Mouse (Mus musculus) olfactory bulb, adult 2 months (tissue): Measurements from ENCODE around the gene Tuba8. TPM values are rescaled to one million over a fixed set of nuclear protein-coding genes. Genes with fewer than 3 reads are reported as not detected.

Experiments
- H3K27ac ChIP-seq: fragments of 200-500 bp; 2 replicates; pipeline ENCODE4 v1.5.1; 2012; ENCODE audit warnings: low read depth, low read length; ENCODE audit not compliant: insufficient read depth
- H3K4me1 ChIP-seq: fragments of 200-500 bp; 2 replicates; pipeline ENCODE4 v1.6.1; 2012; ENCODE audit warnings: low read length; ENCODE audit not compliant: control insufficient read depth, insufficient read depth
- H3K4me3 ChIP-seq: fragments of 200-500 bp; 2 replicates; pipeline ENCODE4 v1.5.1; 2012; ENCODE audit warnings: mild to moderate bottlenecking, low read depth, low read length, moderate library complexity; ENCODE audit not compliant: insufficient read depth
- CTCF ChIP-seq: fragments of 200-500 bp; IDR thresholded peaks from 2 replicates; pipeline ENCODE4 v1.5.1; 2012; ENCODE audit warnings: low read depth, mild to moderate bottlenecking, low read length, moderate library complexity; ENCODE audit not compliant: insufficient read depth
- POLR2A ChIP-seq: fragments of 200-500 bp; IDR thresholded peaks from 2 replicates; pipeline ENCODE4 v1.6.1; 2012; ENCODE audit warnings: mild to moderate bottlenecking, low read depth, low read length, moderate library complexity; ENCODE audit not compliant: insufficient read depth
- WGBS: fragments of 180-500 bp; shearing (Covaris S2); methylation state at CpG from one replicate; pipeline ENCODE4 v1.1.7; 2018; 5-methylcytosine and 5-hydroxymethylcytosine counted together
- polyA plus RNA-seq: library from polyadenylated mRNA; stranded (reverse); fragments of >200 nt; gene quantifications from 2 replicates; pipeline ENCODE4 v1.2.4, GENCODE M21; 2012; ENCODE audit warnings: low replicate concordance; ENCODE audit not compliant: missing spikeins, insufficient read depth, insufficient read length

The Tuba8 gene
- polyA plus RNA-seq, 1 experiment, result not detected

DNA sequence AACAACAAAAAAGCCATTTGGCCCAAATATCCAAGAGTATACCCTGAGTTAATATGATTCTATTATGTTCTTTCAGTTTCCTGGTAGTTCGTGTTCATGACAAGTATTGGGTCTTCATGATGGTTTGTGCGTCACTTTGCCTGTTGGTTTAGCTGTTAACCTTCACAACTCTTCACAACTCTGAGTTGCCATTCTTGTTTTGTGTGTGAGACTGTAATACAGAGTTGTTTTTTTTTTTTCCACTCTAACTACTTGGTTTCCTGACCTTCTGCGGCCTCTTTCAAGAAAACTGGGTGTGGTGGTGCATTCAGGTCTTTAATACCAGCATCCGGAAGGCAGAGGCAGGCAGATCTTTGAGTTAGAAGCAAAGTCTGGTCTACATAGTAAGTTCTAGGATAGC is 27.7 kb downstream of the Tuba8 start:
- no peaks in the 10 kb centered on the region for H3K4me1 ChIP-seq
- TF ChIP-seq POLR2A (no peak), CTCF (no peak)

DNA sequence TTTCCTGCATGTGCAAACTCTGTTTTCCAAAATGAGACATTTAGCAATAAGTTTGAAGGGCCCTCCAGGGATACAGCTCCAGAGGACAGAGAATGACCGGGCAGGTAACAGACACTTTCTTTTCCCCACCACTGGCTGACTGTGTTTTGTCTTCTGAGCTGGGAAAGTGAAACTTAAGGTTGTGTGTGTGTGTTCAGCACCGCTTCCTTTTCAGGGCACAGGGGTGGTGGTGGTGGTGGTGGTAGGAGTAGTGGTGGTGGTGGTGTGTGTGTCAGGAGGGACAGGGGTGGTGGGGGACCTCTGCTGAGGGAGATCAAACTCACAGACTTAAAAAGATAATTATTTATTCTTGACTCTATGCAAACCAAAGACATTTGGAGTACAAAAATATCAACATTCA is 31.3 kb downstream of the Tuba8 start:
- 97% methylated on average over 2 of the region's 2 CpGs for WGBS
- TF ChIP-seq POLR2A (no peak), CTCF (no peak)
- Histone ChIP-seq H3K4me1 (no peaks in the 10 kb centered on the region), H3K27ac (no peak overlapping the region), H3K4me3 (no peak overlapping the region)

More for the DNA sequence above, 27.7 kb downstream of the Tuba8 start:
- 95% methylated on average over 4 of the region's 4 CpGs for WGBS
- Histone ChIP-seq H3K4me3 (no peak overlapping the region), H3K27ac (no peak overlapping the region)

DNA sequence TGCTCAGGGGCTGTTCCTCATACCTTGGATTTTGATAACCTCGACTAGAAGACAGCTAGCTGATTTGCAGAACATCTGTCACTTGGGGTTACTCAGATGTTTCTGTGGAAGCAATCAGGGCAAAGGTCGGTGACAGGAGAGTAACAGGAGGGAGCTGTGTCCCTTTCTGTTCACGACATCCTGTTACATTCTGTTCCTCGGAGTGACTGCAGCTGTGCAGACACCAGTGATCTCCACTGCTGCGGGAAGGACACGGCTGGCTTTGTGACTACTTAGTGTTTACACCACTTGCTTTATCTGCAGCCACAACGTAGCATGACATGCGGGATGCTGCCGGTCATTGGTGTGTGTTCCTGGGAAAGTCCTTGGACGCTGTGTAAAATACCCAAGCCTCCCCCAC is 32.7 kb downstream of the Tuba8 start:
- no peak overlapping the region for H3K27ac ChIP-seq
- WGBS, result 72% methylated on average over 10 of the region's 10 CpGs
- H3K4me1 ChIP-seq, result no peaks in the 10 kb centered on the region
- no peak overlapping the region for H3K4me3 ChIP-seq
- TF ChIP-seq CTCF, result no peak
- TF ChIP-seq POLR2A, result no peak

DNA sequence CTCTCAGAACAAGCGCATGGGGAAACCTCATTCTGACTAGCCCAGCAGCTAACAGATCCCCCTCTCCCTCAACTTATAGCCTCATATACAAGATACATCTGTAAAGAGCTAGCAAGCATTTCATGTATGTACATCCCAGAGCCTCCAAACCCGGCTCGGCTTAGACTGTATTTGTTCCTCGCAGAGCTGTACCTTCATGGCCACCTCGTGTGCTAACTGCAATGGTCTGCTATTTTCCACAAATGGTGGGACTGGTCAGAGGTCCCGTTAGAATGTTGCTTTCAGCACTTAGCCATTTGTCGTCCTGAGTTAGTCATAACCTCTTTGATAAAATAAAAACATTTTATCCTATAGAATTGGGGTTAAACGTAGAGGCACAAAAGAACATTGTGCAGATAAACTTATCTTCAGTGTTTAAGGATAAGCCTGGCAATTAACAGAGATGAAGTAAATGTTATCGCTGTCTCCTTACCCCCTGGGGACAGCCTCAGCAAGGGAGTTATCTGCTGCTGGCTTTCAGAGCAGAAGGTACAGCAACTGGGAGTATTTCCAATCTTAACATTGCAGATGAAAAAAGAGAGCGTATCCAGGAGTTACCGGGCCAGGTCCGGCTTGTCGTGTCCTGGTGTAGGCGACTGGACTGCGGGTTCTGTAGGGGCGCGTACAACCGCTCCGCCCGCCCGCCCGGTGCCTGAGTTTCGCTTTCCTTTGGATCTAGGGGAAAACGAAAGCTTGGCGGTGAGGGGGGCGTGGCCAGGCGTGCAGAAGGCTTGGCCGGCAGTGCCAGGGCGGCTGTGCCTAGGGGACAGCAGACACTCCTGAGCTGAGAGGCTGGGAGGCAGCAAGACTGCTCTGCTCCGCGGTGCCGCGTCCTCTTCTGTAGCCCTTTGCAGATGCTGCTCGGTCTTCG is 34.9 kb downstream of the Tuba8 start, which contains the start of gene Usp18:
Gene Usp18, plus strand, starts transcription at position 780 of the 910 bp plus-strand sequence.
- TF ChIP-seq POLR2A (no peak), CTCF (no peak)
- H3K4me1 ChIP-seq, result no peaks in the 10 kb centered on the region
- H3K4me3 ChIP-seq, result peak within 1 kb of the TSS; percentile 59
- 8% methylated on average over 35 of the region's 35 CpGs for WGBS
- H3K27ac ChIP-seq, result no peak within 1 kb of the TSS

DNA sequence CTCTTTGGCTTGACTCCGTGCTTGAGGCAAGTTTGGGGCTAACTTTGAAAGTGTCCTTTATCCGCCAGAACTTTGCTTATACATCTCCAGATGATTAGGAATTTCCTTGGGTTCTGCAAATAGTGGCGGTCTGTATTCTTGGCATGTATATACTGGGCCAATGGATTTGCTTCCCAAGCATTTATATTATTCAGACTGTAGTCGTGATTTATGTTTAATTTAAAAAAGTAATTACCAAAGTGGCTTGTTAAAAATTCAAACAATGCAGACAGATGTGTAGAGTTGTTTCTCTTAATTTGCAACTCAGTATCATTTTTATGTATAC is 35.5 kb downstream of the Tuba8 start:
- H3K4me1 ChIP-seq, result no peaks in the 10 kb centered on the region
- H3K27ac ChIP-seq, result no peak overlapping the region
- H3K4me3 ChIP-seq, result peak overlapping the region; percentile 59
- no peak for TF ChIP-seq POLR2A
- TF ChIP-seq CTCF, result no peak
- WGBS, result 10% methylated on average over 4 of the region's 4 CpGs

DNA sequence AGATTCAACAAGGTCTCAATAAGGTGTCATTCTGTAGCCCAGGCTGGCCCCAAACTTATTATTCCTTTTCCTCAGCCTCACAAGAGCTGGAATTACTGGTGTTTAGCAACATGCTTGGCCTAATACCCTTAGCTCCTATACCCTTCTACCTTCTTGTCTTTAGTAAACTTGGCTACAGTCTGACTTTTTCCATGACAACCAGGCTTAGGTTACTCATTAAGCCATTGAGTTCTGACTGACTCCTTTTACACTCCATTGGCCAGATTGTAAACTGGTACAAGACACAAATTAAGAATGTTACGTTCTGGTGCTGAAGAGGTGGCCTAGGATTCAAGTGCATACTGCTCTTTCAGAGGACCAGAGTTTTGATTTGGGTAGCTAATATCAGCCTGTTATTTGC is 39.9 kb downstream of the Tuba8 start:
- 85% methylated on average over 1 of the region's 1 CpGs for WGBS
- TF ChIP-seq POLR2A, result no peak
- TF ChIP-seq CTCF, result no peak
- H3K4me1 ChIP-seq, result no peaks in the 10 kb centered on the region
- H3K4me3 ChIP-seq, result no peak overlapping the region
- H3K27ac ChIP-seq, result no peak overlapping the region

DNA sequence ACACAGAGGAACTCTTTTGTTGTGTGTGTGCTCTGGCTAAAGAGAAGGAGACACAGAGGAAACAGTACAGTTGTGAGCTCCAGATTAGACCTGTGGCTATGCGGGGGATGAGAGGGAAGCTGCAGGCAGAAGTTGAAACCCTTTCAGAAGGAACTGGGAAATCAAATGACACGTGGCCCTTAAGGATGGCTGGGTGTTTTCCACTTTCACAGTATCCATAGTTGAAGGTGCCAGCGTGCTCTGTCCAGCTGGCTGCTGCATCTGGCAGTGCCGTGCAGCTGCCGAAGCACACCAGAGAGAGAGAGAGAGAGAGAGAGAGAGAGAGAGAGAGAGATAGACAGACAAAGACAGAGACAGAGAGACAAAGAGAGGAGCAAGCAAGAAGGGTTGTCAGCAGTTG is 40.8 kb downstream of the Tuba8 start:
- 68% methylated on average over 5 of the region's 5 CpGs for WGBS
- H3K27ac ChIP-seq, result no peak overlapping the region
- no peaks in the 10 kb centered on the region for H3K4me1 ChIP-seq
- H3K4me3 ChIP-seq, result no peak overlapping the region
- no peak for TF ChIP-seq POLR2A
- no peak for TF ChIP-seq CTCF

DNA sequence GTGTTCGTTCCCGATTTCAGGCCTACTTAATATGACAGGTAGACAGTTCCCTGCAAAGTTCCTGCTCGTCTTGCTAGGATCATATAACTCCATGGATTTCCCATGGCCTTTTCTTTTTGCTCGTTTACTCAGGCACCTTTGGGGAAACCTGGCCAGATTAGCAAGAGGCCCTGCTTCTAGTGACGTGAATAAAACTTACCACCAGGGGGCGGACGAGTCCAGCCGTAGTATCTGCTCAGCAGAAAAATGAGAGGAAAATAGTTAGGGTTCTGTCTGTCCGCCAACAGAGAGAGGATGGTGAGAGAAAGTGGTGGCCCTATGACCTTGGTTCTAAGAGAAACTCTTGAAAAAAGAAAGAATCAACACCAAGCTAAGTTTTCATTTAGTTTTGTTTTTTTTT is 50.1 kb downstream of the Tuba8 start:
- 28% methylated on average over 9 of the region's 9 CpGs for WGBS
- no peak for TF ChIP-seq POLR2A
- no peak for TF ChIP-seq CTCF
- Histone ChIP-seq H3K4me3 (no peak overlapping the region), H3K27ac (no peak overlapping the region), H3K4me1 (no peaks in the 10 kb centered on the region)

DNA sequence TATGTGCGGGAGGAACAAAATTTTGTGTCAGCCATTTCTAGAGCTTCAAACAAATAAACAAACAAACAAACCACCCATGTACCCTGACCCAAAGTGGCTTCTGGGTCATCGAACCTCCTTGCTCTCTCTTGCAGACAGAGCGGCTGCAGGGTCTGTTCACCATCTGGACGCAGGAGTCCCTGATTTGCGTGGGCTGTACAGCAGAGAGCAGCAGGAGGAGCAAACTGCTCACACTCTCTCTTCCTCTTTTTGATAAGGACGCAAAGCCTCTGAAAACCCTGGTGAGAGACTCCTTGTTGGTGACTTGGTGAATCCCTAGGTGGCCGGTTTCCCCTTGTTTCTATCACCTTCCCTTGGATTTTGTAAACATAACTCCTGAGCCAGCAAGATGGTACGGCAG is 50.7 kb downstream of the Tuba8 start:
- WGBS, result 88% methylated on average over 8 of the region's 8 CpGs
- H3K4me1 ChIP-seq, result no peaks in the 10 kb centered on the region

More for the DNA sequence above, 50.7 kb downstream of the Tuba8 start:
- TF ChIP-seq POLR2A (no peak), CTCF (no peak)
- no peak overlapping the region for H3K27ac ChIP-seq
- no peak overlapping the region for H3K4me3 ChIP-seq
